Mouse (Mus musculus) MEL (cell line): Measurements from ENCODE around the gene Gabrg3. TPM values are rescaled to one million over a fixed set of nuclear protein-coding genes. Genes with fewer than 3 reads are reported as not detected.

Experiments used
- DNase-seq: peaks from one replicate; pipeline ENCODE4 v3.0.0; 2011; ENCODE audit warnings: low read depth, low spot score
- H3K27ac ChIP-seq: 2 replicates; pipeline ENCODE4 v1.5.1; 2012; ENCODE audit warnings: low read depth, mild to moderate bottlenecking, control low read depth, low read length, moderate library complexity; ENCODE audit not compliant: control insufficient read depth
- H3K27me3 ChIP-seq, 2 experiments: fragments of 150-350 bp in 1 of 2; sonication (generic) in 1 of 2; 2 replicates each; pipeline ENCODE4 v1.6.1; 2012; ENCODE audit warnings: low read length in 2 of 2, mild to moderate bottlenecking in 2 of 2, improper control_type of control experiment in 1 of 2, moderate library complexity in 1 of 2; ENCODE audit not compliant: insufficient read depth in 2 of 2, control insufficient read depth in 1 of 2
- H3K36me3 ChIP-seq, 2 experiments: 2 replicates each; pipeline ENCODE4 v1.6.1; 2012 to 2014; ENCODE audit warnings: low read length in 2 of 2, improper control_type of control experiment in 1 of 2, inconsistent platforms in 1 of 2, mild to moderate bottlenecking in 1 of 2; ENCODE audit not compliant: insufficient read depth in 2 of 2, control insufficient read depth in 1 of 2
- H3K4me1 ChIP-seq, 2 experiments: fragments of 150-350 bp in 1 of 2; sonication (generic) in 1 of 2; 2 replicates each; pipeline ENCODE4 v1.6.1; 2012; ENCODE audit warnings: low read length in 2 of 2, improper control_type of control experiment in 1 of 2, mild to moderate bottlenecking in 1 of 2; ENCODE audit not compliant: insufficient read depth in 2 of 2, control insufficient read depth in 1 of 2
- H3K4me3 ChIP-seq, 2 experiments: fragments of 150-350 bp in 1 of 2; sonication (generic) in 1 of 2; 2 replicates each; pipeline ENCODE4 v1.5.1; 2012; ENCODE audit warnings: low read depth in 2 of 2, low read length in 2 of 2, mild to moderate bottlenecking in 2 of 2, moderate library complexity in 2 of 2, control low read depth in 1 of 2, improper control_type of control experiment in 1 of 2; ENCODE audit not compliant: control insufficient read depth in 1 of 2, insufficient read depth in 1 of 2
- H3K79me2 ChIP-seq: 2 replicates; pipeline ENCODE4 v1.6.1; 2012; ENCODE audit warnings: mild to moderate bottlenecking, low read length, moderate library complexity; ENCODE audit not compliant: control insufficient read depth, poor library complexity, insufficient read depth
- H3K9ac ChIP-seq: 2 replicates; pipeline ENCODE4 v1.6.1; 2012; ENCODE audit warnings: low read depth, mild to moderate bottlenecking, control low read depth, low read length, moderate library complexity; ENCODE audit not compliant: control insufficient read depth, poor library complexity, severe bottlenecking
- H3K9me3 ChIP-seq: fragments of 150-350 bp; sonication (generic); replicated peaks from 2 replicates; pipeline ENCODE4 v1.6.1; 2012; ENCODE audit warnings: mild to moderate bottlenecking, low read length, improper control_type of control experiment, moderate library complexity; ENCODE audit not compliant: insufficient read depth
- CTCF ChIP-seq, 3 experiments: IDR thresholded peaks in 2 of 3; conservative IDR thresholded peaks in 1 of 3; 2 replicates each; pipeline ENCODE4 v1.5.1; 2011 to 2012; ENCODE audit warnings: low read length in 3 of 3, low read depth in 2 of 3, mild to moderate bottlenecking in 2 of 3, improper control_type of control experiment in 1 of 3, inconsistent platforms in 1 of 3, mixed read lengths in 1 of 3, moderate library complexity in 1 of 3; ENCODE audit not compliant: control insufficient read depth in 1 of 3, insufficient read depth in 1 of 3, poor library complexity in 1 of 3, severe bottlenecking in 1 of 3
- E2F4 ChIP-seq: IDR thresholded peaks from 2 replicates; pipeline ENCODE4 v1.6.1; 2011; ENCODE audit warnings: low read depth, low read length, improper control_type of control experiment, borderline replicate concordance
- EP300 ChIP-seq, 2 experiments: IDR thresholded peaks; 2 replicates each; pipeline ENCODE4 v1.6.1; 2011; ENCODE audit warnings: improper control_type of control experiment in 2 of 2, low read length in 2 of 2, low read depth in 1 of 2, mild to moderate bottlenecking in 1 of 2
- JUND ChIP-seq: IDR thresholded peaks from 2 replicates; pipeline ENCODE4 v1.6.1; 2011; ENCODE audit warnings: low read depth, mild to moderate bottlenecking, improper control_type of control experiment, low read length
- MAX ChIP-seq: IDR thresholded peaks from 2 replicates; pipeline ENCODE4 v1.6.1; 2011; ENCODE audit warnings: low read length, improper control_type of control experiment
- MYB ChIP-seq: IDR thresholded peaks from 2 replicates; pipeline ENCODE4 v1.6.1; 2011; ENCODE audit warnings: mild to moderate bottlenecking, low read depth, low read length, improper control_type of control experiment
- POLR2A ChIP-seq, 2 experiments: IDR thresholded peaks; 2 replicates each; pipeline ENCODE4 v1.6.1; 2011 to 2012; ENCODE audit warnings: low read length in 2 of 2, mild to moderate bottlenecking in 2 of 2, control low read depth in 1 of 2, improper control_type of control experiment in 1 of 2, low read depth in 1 of 2, moderate library complexity in 1 of 2; ENCODE audit not compliant: control insufficient read depth in 1 of 2, insufficient read depth in 1 of 2, poor library complexity in 1 of 2
- POLR2AphosphoS2 ChIP-seq: IDR thresholded peaks from 2 replicates; pipeline ENCODE4 v1.6.1; 2011; ENCODE audit warnings: low read length, improper control_type of control experiment
- POLR2AphosphoS5 ChIP-seq: IDR thresholded peaks from 2 replicates; pipeline ENCODE4 v1.6.1; 2012; ENCODE audit warnings: low read depth, borderline replicate concordance, mild to moderate bottlenecking, inconsistent platforms, low read length, moderate library complexity, mixed read lengths
- SIN3A ChIP-seq: IDR thresholded peaks from 2 replicates; pipeline ENCODE4 v1.6.1; 2012; ENCODE audit warnings: low read length, improper control_type of control experiment, inconsistent platforms
- SMC3 ChIP-seq: IDR thresholded peaks from 2 replicates; pipeline ENCODE4 v1.6.1; 2011; ENCODE audit warnings: low read depth, low read length, improper control_type of control experiment
- TAL1 ChIP-seq: IDR thresholded peaks from 2 replicates; pipeline ENCODE4 v1.6.1; 2012; ENCODE audit warnings: mild to moderate bottlenecking, inconsistent platforms, low read length, moderate library complexity, mixed read lengths
- TBP ChIP-seq: IDR thresholded peaks from 2 replicates; pipeline ENCODE4 v1.8.0; 2011; ENCODE audit warnings: low read depth, low read length, improper control_type of control experiment
- UBTF ChIP-seq: IDR thresholded peaks from 2 replicates; pipeline ENCODE4 v1.6.1; 2012; ENCODE audit warnings: low read depth, mild to moderate bottlenecking, inconsistent platforms, low read length, improper control_type of control experiment, moderate library complexity, borderline replicate concordance; ENCODE audit not compliant: insufficient read depth
- USF1 ChIP-seq: IDR thresholded peaks from 2 replicates; pipeline ENCODE4 v1.6.1; 2014; ENCODE audit warnings: low read depth, mild to moderate bottlenecking, inconsistent platforms, low read length, improper control_type of control experiment, moderate library complexity
- ZKSCAN1 ChIP-seq: IDR thresholded peaks from 2 replicates; pipeline ENCODE4 v1.6.1; 2012; ENCODE audit warnings: low read depth, mild to moderate bottlenecking, inconsistent platforms, low read length, improper control_type of control experiment, moderate library complexity
- ZMIZ1 ChIP-seq: IDR thresholded peaks from 2 replicates; pipeline ENCODE4 v1.6.1; 2012; ENCODE audit warnings: low read depth, mild to moderate bottlenecking, inconsistent platforms, low read length, improper control_type of control experiment, moderate library complexity
- ZNF384 ChIP-seq: IDR thresholded peaks from 2 replicates; pipeline ENCODE4 v1.6.1; 2012; ENCODE audit warnings: low read depth, mild to moderate bottlenecking, inconsistent platforms, low read length, improper control_type of control experiment
- polyA plus RNA-seq, 2 experiments: library from polyadenylated mRNA; stranded (reverse) in 1 of 2; unstranded in 1 of 2; fragments of >175 nt in 1 of 2; fragments of >200 nt in 1 of 2; gene quantifications; 2 replicates each; pipeline versions ENCODE4 v1.2.1 to v1.2.4; 2012; ENCODE audit warnings: low replicate concordance in 2 of 2, low read depth in 1 of 2; ENCODE audit not compliant: insufficient read length in 2 of 2, insufficient read depth in 1 of 2, missing spikeins in 1 of 2
- total RNA-seq: library from RNA; depleted of rRNA; stranded (reverse); fragments of 300-350 nt; gene quantifications from 2 replicates; pipeline ENCODE4 v1.2.3, GENCODE M21; 2012

Gabrg3 gene
- total and polyA plus RNA-seq, 3 experiments: not detected

- no peak overlapping the region for H3K27ac ChIP-seq
- no peak overlapping the region for H3K9ac ChIP-seq
- H3K4me1 ChIP-seq: no peaks in the 10 kb centered on the region
- no peaks in the 10 kb centered on the region for H3K79me2 ChIP-seq
- no peak overlapping the region for H3K4me3 ChIP-seq
- H3K36me3 ChIP-seq: no peaks in the 10 kb centered on the region
- H3K9me3 ChIP-seq: no peaks in the 10 kb centered on the region
- H3K27me3 ChIP-seq: no peaks in the 10 kb centered on the region
- TF ChIP-seq MAX: no peak
- TF ChIP-seq ZKSCAN1: no peak
- TF ChIP-seq ZMIZ1: no peak
- no peak for DNase-seq
These were observed 519.5 kb downstream of the Gabrg3 start for GRCm38 (mm10) chr7:56867314-56868075.

DNA sequence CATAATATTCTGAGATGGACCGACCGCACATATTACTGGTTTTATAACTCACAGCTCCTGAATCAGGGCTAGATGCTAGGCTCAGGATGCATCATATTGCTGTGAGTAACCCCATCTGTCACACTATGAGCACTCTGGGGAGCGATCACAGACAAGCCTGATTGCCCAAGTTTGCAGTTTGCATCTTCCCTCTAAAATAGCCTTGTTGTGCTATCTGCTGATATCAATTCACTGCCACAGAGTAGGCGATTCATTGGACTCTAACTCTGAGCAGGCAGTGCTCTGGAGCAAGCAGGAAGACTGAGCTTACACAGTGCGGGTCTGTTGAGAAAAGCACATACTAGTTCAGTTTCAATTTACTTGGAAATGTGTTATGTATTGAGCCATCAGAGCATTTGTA, 543.4 kb downstream of the Gabrg3 start:
- Histone ChIP-seq H3K9ac (no peak overlapping the region), H3K27ac (no peak overlapping the region), H3K27me3 (no peaks in the 10 kb centered on the region), H3K9me3 (no peaks in the 10 kb centered on the region), H3K4me3 (no peak overlapping the region), H3K36me3 (no peaks in the 10 kb centered on the region)
- no peak for TF ChIP-seq SIN3A
- TF ChIP-seq TBP: no peak
- TF ChIP-seq SMC3: no peak
- no peak for TF ChIP-seq EP300 (IDR thresholded peaks at IDR 0.05; ENCODE audit: low read depth in 1 of 2, low read length in 2 of 2)
- TF ChIP-seq E2F4: no peak
- TF ChIP-seq POLR2AphosphoS5: no peak
- no peak for TF ChIP-seq UBTF
- TF ChIP-seq POLR2A (IDR thresholded peaks at IDR 0.05; ENCODE audit: control insufficient read depth in 1 of 2, insufficient read depth in 1 of 2, low read depth in 1 of 2, low read length in 2 of 2, poor library complexity in 1 of 2): no peak
- TF ChIP-seq USF1: no peak
- no peak for TF ChIP-seq MYB
- no peak for TF ChIP-seq CTCF (IDR thresholded peaks at IDR 0.05 in 2 of 3, conservative IDR thresholded peaks at IDR 0.05 in 1 of 3; ENCODE audit: control insufficient read depth in 1 of 3, insufficient read depth in 1 of 3, low read depth in 2 of 3, low read length in 3 of 3, poor library complexity in 1 of 3, severe bottlenecking in 1 of 3)
- TF ChIP-seq, all 39 proteins: peak for 0
- no peaks in the 10 kb centered on the region for H3K79me2 ChIP-seq
- DNase-seq: no peak
- no peaks in the 10 kb centered on the region for H3K4me1 ChIP-seq

DNA sequence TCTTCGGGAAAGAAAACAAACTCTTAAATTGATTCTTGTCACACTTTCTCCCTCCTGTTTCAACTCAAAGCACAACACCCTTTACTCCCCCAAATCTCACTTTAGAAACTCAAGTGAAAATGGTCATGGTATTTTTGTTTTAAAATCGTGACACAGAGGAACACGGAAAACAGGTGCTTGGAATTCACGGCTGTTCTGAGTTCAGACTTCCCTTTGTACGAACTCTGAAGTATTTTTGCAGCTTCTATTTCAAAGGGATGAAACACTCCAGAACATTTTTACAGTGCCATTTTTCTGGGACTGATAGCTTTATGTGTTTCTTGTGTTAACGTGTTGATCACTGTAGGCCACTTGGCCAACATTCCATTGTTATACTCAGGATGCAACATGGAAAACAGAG, 561.5 kb downstream of the Gabrg3 start:
- Histone ChIP-seq H3K9me3 (no peaks in the 10 kb centered on the region), H3K27me3 (no peaks in the 10 kb centered on the region), H3K27ac (no peak overlapping the region), H3K4me1 (no peaks in the 10 kb centered on the region), H3K79me2 (no peaks in the 10 kb centered on the region), H3K9ac (no peak overlapping the region), H3K36me3 (no peaks in the 10 kb centered on the region), H3K4me3 (no peak overlapping the region)
- DNase-seq: no peak
- TF ChIP-seq ZNF384: no peak
- no peak for TF ChIP-seq POLR2AphosphoS2
- no peak for TF ChIP-seq JUND
- no peak for TF ChIP-seq TAL1
